Mouse (Mus musculus) cerebellum, postnatal 36 days (tissue): ENCODE measurements around the gene Ndufaf8.

Experiments used
- DNase-seq, 2 experiments: peaks; one replicate each; pipeline ENCODE4 v3.0.0; 2021 to 2022; ENCODE audit warnings: mixed read lengths in 2 of 2

Ndufaf8 gene

GRCm38 (mm10) chr11:120098588-120099511 lies at the start of gene Ndufaf8, which contains the start of gene Tepsin:
Gene Ndufaf8 (plus strand): TSS chr11:120098928.
Gene Tepsin (minus strand): TSS chr11:120098731.
- peak; percentile 96 to 100 for DNase-seq

- DNase-seq = no peak
These were observed 49.7 kb upstream of the Ndufaf8 start for GRCm38 (mm10) chr11:120049067-120049466.

GRCm38 (mm10) chr11:120051124-120051811 lies 47.5 kb upstream of the Ndufaf8 start:
- DNase-seq = peak; percentile 41 to 56

GRCm38 (mm10) chr11:120052274-120052673 lies 46.5 kb upstream of the Ndufaf8 start:
- DNase-seq = no peak

GRCm38 (mm10) chr11:120053846-120054245 lies 44.9 kb upstream of the Ndufaf8 start:
- no peak for DNase-seq

- peak; percentile 51 to 53 for DNase-seq
These were observed 42.6 kb upstream of the Ndufaf8 start for GRCm38 (mm10) chr11:120055953-120056732.

GRCm38 (mm10) chr11:120060634-120061033 lies 38.1 kb upstream of the Ndufaf8 start:
- no peak for DNase-seq

- DNase-seq = no peak
These were observed 35.4 kb upstream of the Ndufaf8 start for GRCm38 (mm10) chr11:120063326-120063725.

GRCm38 (mm10) chr11:120064006-120064667 lies 34.6 kb upstream of the Ndufaf8 start:
- no peak for DNase-seq

- DNase-seq = no peak
These were observed 34.1 kb upstream of the Ndufaf8 start for GRCm38 (mm10) chr11:120064668-120065040.

GRCm38 (mm10) chr11:120065291-120065690 lies 33.4 kb upstream of the Ndufaf8 start:
- DNase-seq = peak; percentile 58 to 78

- no peak for DNase-seq
These were observed 30.9 kb upstream of the Ndufaf8 start for GRCm38 (mm10) chr11:120067834-120068233.

GRCm38 (mm10) chr11:120069261-120069660 lies 29.5 kb upstream of the Ndufaf8 start:
- DNase-seq = no peak

- no peak for DNase-seq
These were observed 28.3 kb upstream of the Ndufaf8 start for GRCm38 (mm10) chr11:120070286-120070930.

GRCm38 (mm10) chr11:120071065-120071464 lies 27.7 kb upstream of the Ndufaf8 start:
- no peak for DNase-seq

GRCm38 (mm10) chr11:120071731-120072320 lies 26.9 kb upstream of the Ndufaf8 start:
- DNase-seq = no peak

GRCm38 (mm10) chr11:120072986-120073647 lies 25.6 kb upstream of the Ndufaf8 start:
- DNase-seq = no peak

GRCm38 (mm10) chr11:120076191-120076590 lies 22.5 kb upstream of the Ndufaf8 start:
- no peak for DNase-seq

- no peak for DNase-seq
These were observed 18.4 kb upstream of the Ndufaf8 start for GRCm38 (mm10) chr11:120080282-120080681.

GRCm38 (mm10) chr11:120085891-120086627 lies 12.7 kb upstream of the Ndufaf8 start:
- DNase-seq = peak; percentile 61 to 63
